In the genomic region with DNA sequence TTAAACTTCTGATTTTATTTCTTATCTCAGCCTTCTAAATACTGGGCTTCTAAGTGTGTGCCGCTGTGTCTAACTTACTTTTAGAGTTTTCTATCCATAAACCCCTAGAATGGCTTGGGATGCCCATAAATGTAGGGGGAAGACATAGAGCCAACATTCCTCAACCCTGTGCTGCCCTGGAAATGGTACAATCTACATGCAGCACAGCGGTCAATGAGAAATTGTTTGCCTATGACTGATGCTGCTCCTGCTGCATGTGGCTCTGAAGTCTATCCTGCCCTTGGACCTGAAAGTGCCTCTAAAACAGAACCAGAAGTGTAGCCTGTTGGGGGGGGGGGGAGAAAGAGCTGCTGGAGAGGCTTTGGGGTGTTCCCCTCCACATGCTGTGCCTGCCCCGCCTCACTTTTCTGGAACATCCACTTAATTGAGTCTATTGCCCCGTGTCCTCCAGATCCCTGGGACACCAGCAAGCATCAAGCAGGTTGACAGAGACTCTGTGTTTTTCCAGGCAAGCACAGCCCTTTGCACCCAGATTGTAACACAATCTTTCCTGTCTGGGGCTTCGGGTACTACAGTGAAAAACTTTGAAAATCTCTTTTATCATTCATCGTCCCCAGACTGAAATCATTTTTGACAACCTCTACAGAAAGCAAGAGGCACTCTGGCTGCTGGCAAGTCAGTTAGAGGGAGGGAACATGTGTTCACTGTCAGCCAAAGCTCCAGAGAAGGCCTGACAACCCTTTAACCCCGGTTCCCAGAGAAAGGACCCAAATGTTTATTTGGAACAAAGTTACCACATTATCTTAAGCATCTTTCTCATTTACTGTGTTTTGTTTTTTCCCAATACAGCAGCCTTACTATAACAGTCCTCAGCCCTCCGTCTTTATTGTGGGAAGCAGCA, we compare ENCODE assay signal across 10 mouse cellular contexts.
DNase-seq lines count a peak whose midpoint lies in the region; ATAC-seq and TF ChIP-seq lines count a peak whose summit lies in the region.
"Had no signal": no experiment of that assay in that cellular context is flagged by ENCODE, and none has a peak within 500 bp of the region (broad histone marks: within the 10 kb centered on the region; RNA-seq: fewer than 3 reads in every experiment).

No protein-coding gene starts in this region.

- no peaks in the 10 kb centered on the region for H3K9me3 ChIP-seq in stomach, embryonic 14.5 days (ENCODE audit: control insufficient read depth, low read depth, low read length)
- H3K9me3 ChIP-seq in stomach, postnatal 0 days (ENCODE audit: control insufficient read depth, low read length), result no peaks in the 10 kb centered on the region
- H3K9me3 ChIP-seq: liver, embryonic 15.5 days had no signal

- no peak for TF ChIP-seq CTCF in stomach, postnatal 0 days (IDR thresholded peaks at IDR 0.05; ENCODE audit: low read depth)

- no peaks in the 10 kb centered on the region for H3K36me3 ChIP-seq in stomach, embryonic 14.5 days (ENCODE audit: control insufficient read depth, insufficient read depth, low read length)
- no peaks in the 10 kb centered on the region for H3K36me3 ChIP-seq in stomach, postnatal 0 days (ENCODE audit: control insufficient read depth, insufficient read depth, low read length)
- H3K36me3 ChIP-seq: liver, embryonic 15.5 days had no signal

- H3K9ac ChIP-seq in stomach, embryonic 14.5 days (replicated peaks; ENCODE audit: low read depth, low read length), result no peak overlapping the region
- H3K9ac ChIP-seq in stomach, postnatal 0 days (ENCODE audit: low read length), result no peak overlapping the region
- H3K9ac ChIP-seq: liver, embryonic 15.5 days had no signal

- H3K27me3 ChIP-seq in stomach, embryonic 14.5 days (ENCODE audit: control insufficient read depth, insufficient read depth, low read length), result no peaks in the 10 kb centered on the region
- no peaks in the 10 kb centered on the region for H3K27me3 ChIP-seq in stomach, postnatal 0 days (ENCODE audit: control insufficient read depth, insufficient read depth, low read length)
- H3K27me3 ChIP-seq: liver, embryonic 15.5 days had no signal

- H3K27ac ChIP-seq in stomach, embryonic 14.5 days (ENCODE audit: low read length), result no peak overlapping the region
- no peak overlapping the region for H3K27ac ChIP-seq in stomach, postnatal 0 days (replicated peaks)
- H3K27ac ChIP-seq: liver, embryonic 15.5 days had no signal

- no peak for TF ChIP-seq EP300 in stomach, postnatal 0 days (optimal IDR thresholded peaks at IDR 0.05)

- intact Hi-C loops in heart, postnatal 25 days (cut with DNase I), result no loop called here
- intact Hi-C loops in gastrocnemius, postnatal 36 days (cut with DNase I), result no loop called here

- WGBS in stomach, embryonic 14.5 days, result 47% methylated on average over 8 of the region's 8 CpGs
- 47% methylated on average over 8 of the region's 8 CpGs for WGBS in stomach, postnatal 0 days

- H3K4me1 ChIP-seq in stomach, embryonic 14.5 days (ENCODE audit: control insufficient read depth, insufficient read depth, low read length), result peaks cover 9% of the 10 kb centered on the region; the same call in 1 of the 2 replicates
- H3K4me1 ChIP-seq in stomach, postnatal 0 days (replicated peaks; ENCODE audit: control insufficient read depth, insufficient read depth), result no peaks in the 10 kb centered on the region
- H3K4me1 ChIP-seq: liver, embryonic 15.5 days had no signal

- ATAC-seq in stomach, embryonic 14.5 days (ENCODE audit: insufficient number of reproducible peaks, insufficient read depth, low FRiP score, low read depth), result peak; percentile 10; the same call in 1 of the 2 replicates
- ATAC-seq in stomach, postnatal 0 days (ENCODE audit: low FRiP score, low TSS enrichment), result no peak

- H3K4me2 ChIP-seq in stomach, embryonic 14.5 days (replicated peaks; ENCODE audit: low read depth, low read length), result no peak overlapping the region
- no peak overlapping the region for H3K4me2 ChIP-seq in stomach, postnatal 0 days (replicated peaks; ENCODE audit: low read depth)
- H3K4me2 ChIP-seq: liver, embryonic 15.5 days; midbrain, embryonic 11.5 days had no signal

- H3K4me3 ChIP-seq in stomach, embryonic 14.5 days (ENCODE audit: low read depth, low read length), result no peak overlapping the region
- no peak overlapping the region for H3K4me3 ChIP-seq in stomach, postnatal 0 days (ENCODE audit: low read depth, low read length)
- H3K4me3 ChIP-seq: liver, embryonic 15.5 days had no signal

- DNase-seq in heart, adult 8-10 months (ENCODE audit: low spot score), result peak; percentile 36
- DNase-seq in heart, postnatal 25 days (ENCODE audit: low spot score), result no peak
- DNase-seq in stomach, postnatal 0 days (ENCODE audit: low spot score), result no peak
- peak; percentile 15 to 46 for DNase-seq in kidney, postnatal 4 days
- DNase-seq in urinary bladder, postnatal 10 days (ENCODE audit: low spot score), result no peak
- no peak for DNase-seq in gastrocnemius, postnatal 36 days
- DNase-seq: retina, postnatal 1 day had no signal

Comparison
In these comparisons a context has a peak if more than half of its experiments do, and no peak if none do; other contexts are left out.
1. DNase-seq: peak in heart, adult 8-10 months (single experiment) and kidney, postnatal 4 days (2 of 2); none in heart, postnatal 25 days (single experiment), stomach, postnatal 0 days (single experiment), urinary bladder, postnatal 10 days (single experiment) and gastrocnemius, postnatal 36 days (0 of 2).